Mouse (Mus musculus) small intestine, adult 2 months (tissue): ENCODE measurements around the gene Gnaq.

Experiments
- CTCF ChIP-seq: fragments of 200-500 bp; IDR thresholded peaks from 2 replicates; pipeline ENCODE4 v1.5.1; 2012; ENCODE audit warnings: low read depth, mild to moderate bottlenecking, control low read depth, inconsistent platforms, low read length, moderate library complexity, mixed read lengths; ENCODE audit not compliant: insufficient replicate concordance, insufficient read length; ENCODE audit errors: extremely low read depth
- POLR2A ChIP-seq: fragments of 200-500 bp; IDR thresholded peaks from 2 replicates; pipeline ENCODE4 v1.6.1; 2012; ENCODE audit warnings: low read depth, mild to moderate bottlenecking, control low read depth, inconsistent platforms, low read length, moderate library complexity

DNA sequence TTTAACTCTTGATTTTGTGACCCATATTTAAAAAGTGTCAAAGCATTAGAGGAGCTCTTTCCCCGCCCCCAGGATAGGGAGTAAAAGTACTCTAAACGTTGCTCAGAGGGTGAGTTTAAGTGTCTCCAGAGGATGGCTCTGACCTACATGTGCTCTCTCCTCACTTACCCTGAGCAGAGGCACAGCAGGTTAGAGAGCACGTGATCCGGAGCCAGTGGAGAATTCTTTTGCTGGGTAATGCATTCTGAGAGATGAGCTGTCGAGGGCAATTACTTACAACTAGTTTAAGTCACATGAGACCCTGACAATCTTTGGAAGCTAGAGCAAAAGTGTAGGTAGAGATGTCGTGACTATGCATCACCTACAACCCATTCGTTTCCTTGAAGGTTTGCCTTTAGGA lies 168.7 kb downstream of the Gnaq start:
- TF ChIP-seq CTCF (no peak), POLR2A (no peak)
